Mouse (Mus musculus) forebrain, embryonic 11.5 days (tissue): Measurements from ENCODE around the gene Epop. TPM values are rescaled to one million over a fixed set of nuclear protein-coding genes. Genes with fewer than 3 reads are reported as not detected.

ENCODE experiments used
- ATAC-seq: fragments of 200-750 bp; cut with Nextera tagmentation; replicated peaks from 2 replicates; pipeline ENCODE4 v1.8.0; 2017; ENCODE audit warnings: moderate TSS enrichment; ENCODE audit not compliant: low FRiP score
- DNase-seq: peaks from one replicate; pipeline ENCODE4 v3.0.0-alpha.2; 2017; ENCODE audit warnings: low spot score
- H3K27ac ChIP-seq: fragments of 300-500 bp; sonication (generic); 2 replicates; pipeline ENCODE4 v1.5.1; 2014; ENCODE audit warnings: low read depth, low read length
- H3K27me3 ChIP-seq: fragments of 300-500 bp; sonication (generic); 2 replicates; pipeline ENCODE4 v1.6.1; 2014; ENCODE audit warnings: mild to moderate bottlenecking, low read length, mixed read lengths; ENCODE audit not compliant: control insufficient read depth, insufficient read depth
- H3K36me3 ChIP-seq: fragments of 300-500 bp; sonication (generic); 2 replicates; pipeline ENCODE4 v1.6.1; 2014; ENCODE audit warnings: mild to moderate bottlenecking, low read length, moderate library complexity, mixed read lengths; ENCODE audit not compliant: control insufficient read depth, insufficient read depth
- H3K4me1 ChIP-seq: fragments of 300-500 bp; sonication (generic); replicated peaks from 2 replicates; pipeline ENCODE4 v1.6.1; 2014; ENCODE audit warnings: low read length, mixed read lengths; ENCODE audit not compliant: control insufficient read depth, insufficient read depth
- H3K4me2 ChIP-seq: fragments of 300-500 bp; sonication (generic); 2 replicates; pipeline ENCODE4 v1.6.1; 2014; ENCODE audit warnings: low read depth, mild to moderate bottlenecking, low read length, moderate library complexity, mixed read lengths; ENCODE audit not compliant: severe bottlenecking
- H3K4me3 ChIP-seq: fragments of 300-500 bp; sonication (generic); 2 replicates; pipeline ENCODE4 v1.5.1; 2014; ENCODE audit warnings: low read depth, low read length
- H3K9ac ChIP-seq: fragments of 300-500 bp; sonication (generic); 2 replicates; pipeline ENCODE4 v1.6.1; 2014; ENCODE audit warnings: low read length
- H3K9me3 ChIP-seq: fragments of 300-500 bp; sonication (generic); 2 replicates; pipeline ENCODE4 v1.6.1; 2016; ENCODE audit warnings: low read length, mixed read lengths; ENCODE audit not compliant: control insufficient read depth
- WGBS: fragments of 180-500 bp; shearing (Covaris S2); extraction: QIAGEN DNeasy Blood & Tissue Kit; methylation state at CpG from one replicate; pipeline ENCODE4 v1.1.7; 2014; 5-methylcytosine and 5-hydroxymethylcytosine counted together
- polyA plus RNA-seq: library from polyadenylated mRNA; unstranded; fragments of >200 nt; fragmentation: Nextera tagmentation; extraction: Ambion mirVana; gene quantifications from 2 replicates; pipeline ENCODE4 v1.2.1, GENCODE M21; 2014

Epop gene
- polyA plus RNA-seq, 1 experiment from 2014 or later, result 13.8 TPM

DNA sequence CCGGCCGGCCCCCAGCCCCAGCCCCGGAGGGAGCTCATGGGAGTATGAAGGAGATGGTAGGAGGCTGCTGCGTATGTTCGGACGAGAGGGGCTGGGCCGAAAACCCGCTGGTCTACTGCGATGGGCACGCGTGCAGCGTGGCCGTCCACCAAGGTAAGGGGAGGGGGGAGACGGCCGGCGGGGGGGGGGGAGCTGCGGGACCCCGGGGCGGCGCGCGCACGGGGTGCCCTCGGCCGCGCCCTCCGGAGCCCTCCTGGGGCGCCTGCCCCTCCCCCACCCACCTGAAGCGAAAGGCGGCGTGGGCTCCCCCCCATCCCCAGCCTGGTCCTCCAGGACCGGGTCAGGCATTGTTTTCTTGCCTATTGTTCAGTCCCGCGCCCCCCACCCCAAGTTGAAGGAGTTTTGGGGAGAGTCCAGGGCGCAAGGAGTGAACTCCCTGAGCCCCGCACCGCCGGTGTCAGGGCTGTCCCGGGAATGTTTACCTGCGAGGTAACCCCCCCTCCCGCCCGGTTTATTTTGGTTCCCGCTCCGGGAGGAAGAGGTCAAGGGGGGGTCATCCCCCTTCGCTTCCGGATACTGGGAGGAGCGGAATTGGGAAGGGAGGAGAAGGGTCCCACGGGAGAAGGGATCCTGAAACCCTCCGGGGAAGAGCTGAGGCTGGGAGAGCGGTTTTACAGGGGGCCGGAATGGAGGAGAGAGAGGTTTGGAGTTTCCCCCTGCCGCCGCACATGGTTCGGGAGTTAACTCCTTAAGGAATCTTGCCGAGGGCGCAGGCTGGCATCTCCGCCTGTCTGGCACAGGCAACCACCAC lies 34.2 kb upstream of the Epop start:
- Histone ChIP-seq H3K4me1 (peaks cover 20% of the 10 kb centered on the region), H3K9me3 (no peaks in the 10 kb centered on the region), H3K27me3 (peaks cover 14% of the 10 kb centered on the region), H3K36me3 (peaks cover 8% of the 10 kb centered on the region), H3K27ac (peak overlapping the region; percentile 80), H3K9ac (peak overlapping the region; percentile 92), H3K4me2 (peak overlapping the region; percentile 88), H3K4me3 (peak overlapping the region; percentile 96)
- peak; percentile 80 for DNase-seq
- ATAC-seq, result no peak
- WGBS, result 1% methylated on average over 30 of the region's 57 CpGs

- ATAC-seq, result peak; percentile 52; the same call in 1 of the 2 replicates
- peaks cover 8% of the 10 kb centered on the region for H3K36me3 ChIP-seq
- H3K4me3 ChIP-seq, result peak within 1 kb of the TSS; percentile 96
- under 1% methylated on average over 44 of the region's 76 CpGs for WGBS
- peak within 1 kb of the TSS; percentile 88 for H3K4me2 ChIP-seq
- peak; percentile 90 for DNase-seq
- H3K27me3 ChIP-seq, result peaks cover 14% of the 10 kb centered on the region
- peak within 1 kb of the TSS; percentile 80 for H3K27ac ChIP-seq
- peaks cover 20% of the 10 kb centered on the region for H3K4me1 ChIP-seq
- peak within 1 kb of the TSS; percentile 92 for H3K9ac ChIP-seq
- H3K9me3 ChIP-seq, result no peaks in the 10 kb centered on the region
These were observed 33.5 kb upstream of the Epop start, which contains the start of gene Mllt6 for GRCm38 (mm10) chr11:97662893-97663527. Gene Mllt6, plus strand, starts transcription at chr11:97663414.

DNA sequence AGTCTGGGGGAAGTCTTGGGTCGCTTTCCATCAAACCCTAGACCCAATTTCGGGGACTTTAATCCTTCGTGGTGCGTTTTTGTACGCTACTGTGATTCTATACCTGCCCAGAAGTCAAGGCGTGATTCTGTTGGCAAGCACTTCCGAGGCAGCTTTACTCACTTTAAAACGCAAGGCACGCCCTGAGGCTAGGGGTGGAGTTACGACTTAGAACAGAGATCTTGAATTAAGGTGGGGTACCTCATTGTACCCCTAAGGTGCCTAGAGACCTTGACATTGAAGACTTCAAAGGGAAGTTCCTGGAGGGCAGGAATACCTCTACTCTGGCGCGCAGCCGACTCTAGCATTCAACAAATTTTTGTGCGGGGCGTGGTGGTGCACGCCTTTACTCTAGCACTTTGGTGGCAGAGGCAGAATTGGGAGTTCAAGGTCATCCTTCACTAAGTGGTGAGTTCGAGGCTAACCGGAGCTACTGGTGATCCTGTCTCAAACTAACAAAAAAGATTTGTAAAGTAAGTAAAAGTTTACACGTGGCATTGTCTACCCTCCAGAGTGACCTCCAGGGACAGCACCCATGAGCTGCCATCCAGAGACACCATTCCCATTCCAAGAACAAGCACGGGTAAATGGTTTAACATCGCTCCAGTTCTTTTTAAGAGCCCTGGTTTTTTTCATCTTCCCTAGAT lies 32.8 kb upstream of the Epop start:
- Histone ChIP-seq H3K27me3 (peaks cover 14% of the 10 kb centered on the region), H3K36me3 (peaks cover 6% of the 10 kb centered on the region), H3K4me2 (peak overlapping the region; percentile 88), H3K27ac (peak overlapping the region; percentile 80), H3K4me1 (peaks cover 20% of the 10 kb centered on the region), H3K9me3 (no peaks in the 10 kb centered on the region), H3K9ac (peak overlapping the region; percentile 92), H3K4me3 (peak overlapping the region; percentile 96)
- ATAC-seq (no peak), DNase-seq (peak; percentile 60)
- 2% methylated on average over 21 of the region's 21 CpGs for WGBS

GRCm38 (mm10) chr11:97661648-97662133 lies 32.2 kb upstream of the Epop start:
- Histone ChIP-seq H3K36me3 (peaks cover 3% of the 10 kb centered on the region), H3K4me3 (peak overlapping the region; percentile 19), H3K27ac (no peak overlapping the region; the same call in 1 of the 2 replicates), H3K4me2 (peak overlapping the region; percentile 88), H3K4me1 (peaks cover 20% of the 10 kb centered on the region), H3K9me3 (no peaks in the 10 kb centered on the region), H3K27me3 (peaks cover 14% of the 10 kb centered on the region), H3K9ac (peak overlapping the region; percentile 35)
- WGBS, result under 1% methylated on average over 20 of the region's 20 CpGs
- no peak for ATAC-seq
- peak; percentile 79 for DNase-seq

- H3K27ac ChIP-seq, result no peak overlapping the region; the same call in 1 of the 2 replicates
- H3K36me3 ChIP-seq, result peaks cover 2% of the 10 kb centered on the region
- ATAC-seq (no peak), DNase-seq (no peak)
- peak overlapping the region; percentile 77; the same call in 1 of the 2 replicates for H3K9ac ChIP-seq
- peak overlapping the region; percentile 63 for H3K4me3 ChIP-seq
- H3K4me2 ChIP-seq, result peak overlapping the region; percentile 90
- 2% methylated on average over 27 of the region's 27 CpGs for WGBS
- no peaks in the 10 kb centered on the region for H3K9me3 ChIP-seq
- peaks cover 14% of the 10 kb centered on the region for H3K27me3 ChIP-seq
- peaks cover 20% of the 10 kb centered on the region for H3K4me1 ChIP-seq
These were observed 31.5 kb upstream of the Epop start for GRCm38 (mm10) chr11:97660734-97661647.

GRCm38 (mm10) chr11:97659990-97660714 lies 30.6 kb upstream of the Epop start:
- ATAC-seq (peak; percentile 79), DNase-seq (peak; percentile 89)
- Histone ChIP-seq H3K27me3 (peaks cover 14% of the 10 kb centered on the region), H3K27ac (no peak overlapping the region), H3K36me3 (no peaks in the 10 kb centered on the region), H3K4me3 (peak overlapping the region; percentile 63), H3K9ac (peak overlapping the region; percentile 77), H3K4me2 (peak overlapping the region; percentile 90), H3K4me1 (peaks cover 20% of the 10 kb centered on the region), H3K9me3 (no peaks in the 10 kb centered on the region)
- whole genome bisulfite sequencing, result under 1% methylated on average over 73 of the region's 78 CpGs

GRCm38 (mm10) chr11:97659267-97659989 lies 29.9 kb upstream of the Epop start:
- Histone ChIP-seq H3K36me3 (no peaks in the 10 kb centered on the region), H3K4me2 (peak overlapping the region; percentile 90), H3K9me3 (no peaks in the 10 kb centered on the region), H3K4me1 (peaks cover 13% of the 10 kb centered on the region), H3K27ac (no peak overlapping the region), H3K4me3 (peak overlapping the region; percentile 63), H3K9ac (peak overlapping the region; percentile 77), H3K27me3 (peaks cover 14% of the 10 kb centered on the region)
- DNase-seq, result no peak
- ATAC-seq, result no peak
- WGBS, result 14% methylated on average over 13 of the region's 13 CpGs
